Mouse (Mus musculus): ENCODE results near the gene Gm8127.
"Not testable (repeated sequence)": the region's sequence is repeated elsewhere in the genome, so short reads cannot be mapped to it uniquely, and the experiment has no call there.

Gm8127 gene

DNA sequence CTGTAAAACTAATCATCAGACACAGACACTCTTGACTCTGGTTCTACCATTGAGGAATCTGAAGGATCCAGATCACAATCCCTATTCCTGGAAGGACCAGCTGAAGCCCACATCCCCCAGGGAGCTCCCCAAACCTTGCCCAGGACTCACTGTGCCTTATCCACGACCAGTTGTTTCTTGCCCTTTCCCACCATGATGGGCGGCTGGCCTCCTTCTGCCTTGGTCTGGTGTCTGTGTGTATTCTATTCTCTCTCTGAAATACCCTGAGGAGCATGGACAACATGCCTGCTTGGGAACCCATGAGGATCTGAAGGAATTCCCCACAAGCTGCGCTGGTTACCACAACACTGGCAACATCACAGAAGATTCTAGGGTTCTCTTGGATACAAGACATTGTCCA, at the start of gene Gm8127:
Gene Gm8127 (minus strand): TSS at position 330 of the 400 bp plus-strand sequence.
- DNase-seq (ENCODE audit: low spot score), result not testable (repeated sequence)

DNA sequence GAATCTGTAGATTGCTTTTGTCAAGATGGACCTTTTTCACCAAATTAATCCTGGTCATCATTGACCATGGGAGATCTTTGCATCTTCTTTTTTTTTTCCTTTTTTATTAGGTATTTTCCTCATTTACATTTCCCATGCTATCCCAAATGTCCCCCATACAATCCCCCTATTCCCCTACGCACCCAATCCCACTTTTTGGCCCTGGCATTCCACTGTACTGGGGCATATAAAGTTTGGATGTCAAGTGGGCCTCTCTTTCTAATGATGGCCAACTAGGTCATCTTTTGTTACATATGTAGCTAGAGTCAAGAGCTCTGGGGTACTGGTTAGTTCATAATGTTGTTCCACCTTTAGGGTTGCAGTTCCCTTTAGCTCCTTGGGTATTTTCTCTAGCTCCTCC, 44.0 kb upstream of the Gm8127 start:
- not testable (repeated sequence) for DNase-seq (ENCODE audit: low spot score)

DNA sequence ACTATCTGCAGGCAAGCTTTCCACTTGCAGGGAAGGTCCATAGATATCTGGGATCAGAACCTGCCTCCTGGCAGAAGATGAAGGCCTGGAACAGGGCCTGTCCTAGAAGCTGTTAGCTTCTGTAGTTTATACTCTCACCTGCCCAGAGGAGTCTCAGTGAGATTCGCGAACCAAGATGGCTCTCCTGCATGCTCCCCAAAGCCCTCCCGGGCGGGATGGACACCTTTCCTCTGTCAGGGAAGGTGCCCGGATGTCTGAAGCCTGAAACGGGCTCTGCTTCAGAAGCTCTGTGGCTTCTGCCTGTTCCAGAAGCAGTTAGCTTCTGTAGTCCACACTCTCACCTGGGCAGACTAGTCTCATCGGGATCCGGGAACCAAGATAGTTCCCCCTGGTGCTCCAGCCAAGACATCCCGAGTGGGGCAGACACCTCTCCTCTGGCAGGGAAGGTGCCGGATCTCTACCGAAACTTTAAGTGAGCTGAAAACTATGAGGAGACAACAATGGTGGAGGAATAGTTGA, 37.8 kb upstream of the Gm8127 start:
- not testable (repeated sequence) for DNase-seq (ENCODE audit: low spot score)

DNA sequence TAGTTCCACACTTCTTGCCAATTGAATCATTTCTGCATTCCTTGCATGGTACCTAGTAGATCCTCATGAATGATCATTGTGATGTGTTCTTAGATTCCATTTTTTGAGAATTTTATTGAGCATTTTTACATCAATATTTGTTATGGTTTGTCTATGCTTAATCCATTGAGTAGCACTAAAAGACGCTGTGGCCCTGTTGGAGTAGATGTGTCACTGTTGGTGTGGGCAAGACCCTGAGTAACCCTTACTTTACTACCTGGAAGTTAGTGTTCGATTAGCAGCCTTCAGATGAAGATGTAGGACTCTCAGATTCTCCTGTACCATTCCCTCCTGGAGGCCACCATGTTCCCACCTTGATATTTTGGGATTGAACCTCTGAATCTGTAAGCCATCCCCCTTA, 35.0 kb upstream of the Gm8127 start:
- DNase-seq (ENCODE audit: low spot score), result not testable (repeated sequence)

DNA sequence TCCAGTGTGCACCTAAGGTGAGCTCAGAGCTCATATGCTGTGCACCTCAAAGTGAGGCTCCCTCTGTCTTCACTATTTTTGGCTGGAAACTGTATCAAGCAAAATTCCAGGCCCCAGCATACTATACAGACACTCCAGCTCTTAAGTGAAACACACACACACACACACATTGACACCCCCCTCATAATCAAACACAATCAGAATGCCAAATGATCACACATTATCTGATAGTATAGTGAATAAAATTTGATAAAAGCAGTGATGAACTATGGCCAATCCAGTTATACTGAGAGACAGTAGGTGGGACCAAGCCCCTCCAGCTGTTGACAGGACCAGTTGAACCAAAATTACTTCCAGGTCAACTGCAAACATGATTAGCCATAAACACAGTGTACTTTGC, 25.9 kb upstream of the Gm8127 start:
- not testable (repeated sequence) for DNase-seq (ENCODE audit: low spot score)

DNA sequence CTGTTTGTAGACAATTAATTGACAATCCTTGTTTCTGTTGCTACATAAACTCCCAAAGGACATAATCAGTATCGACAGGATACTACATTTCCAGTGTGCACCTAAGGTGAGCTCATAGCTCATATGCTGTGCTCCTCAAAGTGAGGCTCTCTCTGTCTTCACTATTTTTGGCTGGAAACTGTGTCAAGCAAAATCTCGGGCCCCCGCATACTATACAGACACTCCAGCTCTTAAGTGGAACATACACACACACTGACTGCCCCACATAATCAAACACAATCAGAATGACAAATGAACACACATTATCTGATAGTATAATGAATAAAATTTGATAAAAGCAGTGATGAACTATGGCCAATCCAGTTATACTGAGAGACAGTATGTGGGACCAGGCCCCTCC, 15.0 kb downstream of the Gm8127 start:
- DNase-seq (ENCODE audit: low spot score), result not testable (repeated sequence)

DNA sequence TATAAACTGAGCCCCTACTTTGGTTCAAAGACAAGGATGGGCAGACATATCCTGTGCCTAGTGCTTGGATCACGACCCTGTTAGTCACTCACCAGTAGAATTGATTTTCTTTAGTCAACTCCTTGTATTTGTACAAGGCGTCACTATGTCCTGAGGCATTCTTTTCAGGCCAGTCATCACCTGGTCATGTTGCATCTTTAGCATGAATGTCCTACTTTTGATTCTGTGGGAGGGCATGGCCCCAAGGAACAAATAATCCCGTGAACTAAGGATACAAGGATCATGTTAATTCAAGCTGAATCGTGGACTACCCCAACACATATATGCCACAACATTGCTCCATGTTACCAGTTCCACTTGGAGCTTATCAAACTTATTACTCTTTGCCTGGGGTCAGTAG, 15.5 kb downstream of the Gm8127 start:
- DNase-seq (ENCODE audit: low spot score), result not testable (repeated sequence)

DNA sequence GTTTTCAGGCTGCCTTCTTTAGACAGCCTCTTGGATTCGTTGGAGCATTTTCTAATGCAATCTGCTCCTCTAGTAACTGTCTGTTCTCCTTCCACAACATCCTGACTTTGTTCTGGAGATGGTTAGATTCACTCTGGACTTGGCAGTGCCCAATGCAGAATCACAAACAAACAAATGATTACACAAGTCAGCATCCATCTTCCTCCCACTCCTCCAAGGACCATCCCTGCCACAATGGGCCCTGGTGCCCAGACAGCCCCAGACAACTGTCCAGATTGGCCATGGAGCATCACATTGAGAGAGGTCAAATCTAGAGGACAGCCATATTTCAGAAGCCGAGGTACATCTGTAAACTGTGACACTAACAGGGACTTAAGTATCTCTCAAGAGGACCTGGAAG, 16.2 kb downstream of the Gm8127 start:
- not testable (repeated sequence) for DNase-seq (ENCODE audit: low spot score)

DNA sequence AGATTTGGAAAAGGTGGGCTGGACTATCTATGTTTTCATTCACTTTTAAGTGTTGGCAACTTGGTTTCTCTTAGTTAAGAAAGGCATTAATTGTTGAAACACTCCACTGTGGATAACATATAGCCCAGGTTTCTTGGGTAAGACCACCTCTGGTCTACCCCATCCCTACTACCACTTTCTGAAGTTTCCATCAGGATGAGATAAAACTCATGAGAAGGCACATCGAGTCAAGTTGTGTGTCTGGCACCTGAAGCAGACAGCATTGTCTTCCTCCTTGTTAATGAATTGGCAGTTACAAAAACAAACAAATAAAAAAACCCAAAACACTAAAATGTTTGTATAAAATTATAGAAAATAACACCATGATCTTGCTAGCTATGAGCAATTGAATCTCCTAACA, 17.9 kb downstream of the Gm8127 start:
- DNase-seq (ENCODE audit: low spot score), result not testable (repeated sequence)

DNA sequence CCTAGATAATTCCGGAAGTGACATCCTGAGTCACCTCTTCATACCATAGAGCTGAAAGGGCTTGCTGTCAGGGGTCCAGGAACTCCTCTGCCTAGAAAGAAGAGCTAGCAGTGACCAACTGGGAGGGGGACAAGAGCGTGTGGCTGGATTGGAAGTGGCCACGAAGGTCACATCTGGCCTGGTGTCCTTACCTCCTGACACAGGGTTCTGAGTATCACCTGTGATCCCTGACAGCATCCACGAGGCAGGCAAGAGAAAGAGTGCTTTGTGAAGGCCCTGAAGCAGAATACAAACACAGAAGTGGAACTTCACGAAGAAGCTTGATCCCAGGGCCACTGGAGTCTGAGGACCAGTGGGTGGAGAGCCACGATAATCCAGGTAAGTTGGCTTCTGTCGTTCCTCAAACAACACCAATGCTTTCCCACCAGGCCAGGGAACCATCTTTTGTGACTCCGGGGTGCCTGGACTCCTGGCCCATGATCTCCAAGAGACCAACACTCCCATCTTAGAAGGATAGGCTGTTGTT, 18.6 kb downstream of the Gm8127 start, which contains the start of gene Gm9732:
Gene Gm9732 (plus strand): TSS at position 51 of the 526 bp plus-strand sequence.
- DNase-seq (ENCODE audit: low spot score), result not testable (repeated sequence)

DNA sequence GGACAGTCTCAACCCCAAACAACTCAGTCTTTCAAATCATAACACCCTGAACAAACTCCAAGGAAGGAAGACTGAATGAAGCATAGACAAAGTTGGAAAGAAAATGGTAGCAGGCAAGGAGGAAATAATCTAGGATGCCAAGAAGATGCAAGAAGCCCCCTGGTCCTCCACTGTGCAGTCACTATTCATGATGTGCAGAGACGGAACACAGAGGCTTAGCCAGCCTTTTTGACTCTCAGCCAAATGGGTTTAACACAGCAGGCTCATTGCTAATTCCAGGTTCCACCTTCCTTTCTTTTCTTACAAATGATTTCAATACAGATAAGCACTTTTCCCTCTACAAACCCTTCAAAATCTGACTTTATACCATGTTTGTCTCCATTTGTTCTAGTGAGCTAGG, 20.5 kb downstream of the Gm8127 start:
- not testable (repeated sequence) for DNase-seq (ENCODE audit: low spot score)

DNA sequence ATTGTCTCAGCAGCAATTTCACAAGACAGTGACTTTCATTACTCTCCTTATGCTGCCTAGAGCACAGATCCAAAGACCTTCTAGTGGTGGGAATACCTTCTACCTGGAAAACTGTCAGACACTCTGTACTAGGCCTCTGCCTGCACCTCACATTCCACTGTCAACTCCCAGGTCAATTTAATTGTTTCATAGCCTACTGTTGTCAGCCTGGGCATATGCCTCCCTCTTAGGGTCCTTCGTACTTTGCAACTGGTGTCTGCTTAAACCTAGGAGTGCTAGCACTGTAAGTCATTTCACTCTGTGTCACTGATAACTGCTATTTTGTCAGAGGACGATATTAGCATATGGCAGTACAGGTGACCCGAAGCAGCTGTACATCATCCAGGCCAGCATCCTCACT, 24.4 kb downstream of the Gm8127 start:
- not testable (repeated sequence) for DNase-seq (ENCODE audit: low spot score)

DNA sequence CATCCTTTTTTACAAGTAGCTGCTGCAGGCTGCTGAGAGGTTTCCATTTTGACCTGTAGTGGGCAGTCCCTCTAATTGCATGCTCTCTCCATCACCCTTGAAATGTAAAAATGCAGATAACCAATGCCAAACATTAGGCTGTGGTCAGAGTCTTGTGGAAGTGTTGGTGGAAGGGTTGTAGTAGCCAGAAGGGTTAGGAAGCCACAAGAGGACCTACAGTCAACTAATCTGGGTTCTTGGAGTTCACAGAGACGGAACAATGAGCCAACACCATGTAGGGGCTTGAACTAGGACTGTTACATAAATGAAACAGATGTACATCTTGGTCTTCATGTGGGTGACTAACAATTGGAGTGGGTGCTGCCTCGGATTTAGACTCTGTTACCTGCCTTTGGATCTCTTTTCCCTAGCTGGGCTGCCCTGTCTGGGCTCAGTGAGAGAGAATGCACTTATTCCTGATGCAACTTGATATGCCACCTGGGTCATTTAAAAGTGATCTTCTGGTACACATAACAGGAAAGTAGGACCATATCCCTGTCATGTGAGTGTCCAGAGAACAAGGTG, 25.0 kb downstream of the Gm8127 start:
- not testable (repeated sequence) for DNase-seq (ENCODE audit: low spot score)

DNA sequence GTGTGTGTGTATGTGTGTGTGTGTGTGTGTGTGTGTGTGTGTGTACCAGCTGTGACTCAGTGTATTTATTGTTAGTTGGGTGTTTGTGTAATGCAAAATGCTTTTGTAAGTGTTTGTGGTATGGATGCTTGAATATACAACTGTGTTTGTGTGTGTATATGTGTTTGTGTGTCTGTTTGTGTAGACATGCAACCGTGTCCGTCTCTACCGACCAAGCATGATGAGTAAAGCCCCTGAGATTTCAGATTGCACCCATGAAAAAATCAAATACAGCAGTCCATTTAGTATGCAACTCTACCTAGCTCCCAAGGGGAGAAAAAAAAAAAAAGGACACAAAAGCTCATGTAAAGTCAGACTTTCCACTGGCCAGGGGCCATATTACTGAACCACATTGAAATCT, 30.2 kb downstream of the Gm8127 start:
- not testable (repeated sequence) for DNase-seq (ENCODE audit: low spot score)

DNA sequence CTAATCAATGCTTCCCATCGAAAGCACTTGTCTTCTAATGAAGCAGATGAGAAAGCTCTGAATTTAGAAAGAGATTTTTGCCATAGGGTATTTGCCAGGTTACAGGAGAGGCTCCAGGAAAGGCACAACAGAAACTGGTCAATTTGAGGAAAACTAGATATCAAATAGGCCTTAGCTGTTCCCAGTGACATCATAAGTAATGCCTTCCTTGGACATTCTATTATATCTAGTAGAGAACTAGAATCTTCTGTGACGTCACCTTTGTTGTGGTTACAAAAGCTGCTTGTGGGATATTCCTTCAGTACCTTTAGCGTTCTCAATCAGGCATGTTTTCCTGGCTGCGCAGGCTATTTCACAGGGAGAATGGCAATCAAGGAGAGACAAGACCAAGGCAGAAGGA, 35.3 kb downstream of the Gm8127 start, which contains the start of gene Gm8126:
Gene Gm8126 (plus strand): TSS at position 301 of the 400 bp plus-strand sequence.
- DNase-seq (ENCODE audit: low spot score), result not testable (repeated sequence)

DNA sequence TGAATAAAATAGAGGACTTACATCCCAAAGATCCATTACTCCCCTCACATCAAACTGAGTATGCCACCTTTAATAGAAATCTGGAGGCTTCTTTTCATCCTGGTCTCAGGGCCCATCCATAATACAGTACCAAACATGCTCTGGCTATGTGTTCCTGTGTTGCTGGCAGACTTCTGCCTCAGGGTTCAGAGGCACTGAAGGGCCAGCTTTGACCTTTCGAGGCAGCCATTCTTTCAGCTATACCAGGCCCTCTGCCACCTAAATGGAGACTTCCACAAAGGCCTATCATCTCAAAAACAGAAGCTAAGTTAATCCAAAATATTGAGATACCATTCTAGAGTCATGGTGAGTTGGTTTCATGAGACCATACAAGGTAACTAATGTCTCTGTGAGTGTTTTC, 37.1 kb downstream of the Gm8127 start:
- DNase-seq (ENCODE audit: low spot score), result not testable (repeated sequence)

DNA sequence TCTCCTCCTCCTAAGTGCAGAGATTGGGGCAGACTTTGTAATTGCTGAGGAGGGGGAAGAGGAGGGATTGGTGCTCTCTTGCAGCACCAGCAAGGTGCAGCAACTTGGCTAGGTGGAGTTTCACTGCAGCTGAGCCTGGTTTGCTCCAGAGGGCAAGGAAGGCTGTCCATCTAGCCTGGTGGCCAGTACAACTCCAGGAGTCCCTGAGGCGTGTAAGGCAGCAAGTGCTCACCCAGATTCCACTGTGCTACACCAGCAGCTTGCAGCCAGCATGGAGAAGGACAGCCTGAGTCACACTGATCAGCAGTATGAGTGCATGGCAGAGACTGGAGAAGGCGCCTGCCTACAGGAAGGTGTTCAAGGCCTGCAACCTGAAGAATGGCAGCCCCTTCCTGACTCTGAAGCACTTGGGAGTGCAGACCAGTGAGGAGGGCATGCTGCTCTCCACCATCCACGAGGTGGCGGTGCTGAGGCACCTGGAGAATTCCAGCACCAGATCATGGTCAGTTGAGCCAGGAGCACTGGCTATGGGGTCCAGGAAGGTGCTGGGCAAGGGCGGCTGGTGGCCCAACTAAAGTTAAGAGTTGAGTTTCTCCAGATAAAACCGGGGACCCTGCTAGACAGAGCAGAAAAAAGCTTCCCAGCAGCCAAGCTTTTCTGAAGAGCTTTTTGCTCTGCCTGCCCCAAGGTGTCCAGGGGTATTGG, 42.9 kb downstream of the Gm8127 start:
- not testable (repeated sequence) for DNase-seq (ENCODE audit: low spot score)

DNA sequence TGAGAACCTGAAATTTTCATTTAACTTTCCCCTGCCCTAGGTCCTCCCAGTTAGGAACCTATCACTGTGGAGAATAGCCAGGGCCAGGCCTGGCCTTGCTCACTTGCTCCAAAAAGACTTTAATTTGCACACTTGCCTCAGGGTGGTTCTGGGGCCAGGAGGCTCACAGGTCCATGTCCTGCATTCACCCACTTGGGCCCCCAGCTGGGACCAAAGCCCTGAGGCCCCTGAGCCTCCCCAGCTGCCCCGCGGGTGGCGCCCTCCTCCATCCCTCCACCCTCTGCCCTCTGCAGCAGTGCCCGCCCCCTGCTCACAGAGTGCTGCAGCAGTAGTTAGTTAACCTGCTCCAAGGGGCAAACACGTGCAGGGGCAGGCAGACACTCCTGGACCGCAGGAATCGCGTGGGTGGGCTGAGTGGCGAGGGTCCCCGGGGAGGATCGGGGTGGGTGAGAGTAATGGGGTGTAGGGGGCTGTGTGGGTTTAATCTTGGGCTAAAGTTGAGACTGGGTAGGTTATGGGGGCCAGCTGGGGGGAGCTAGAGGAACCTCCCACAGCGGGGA, 43.9 kb downstream of the Gm8127 start:
- not testable (repeated sequence) for DNase-seq (ENCODE audit: low spot score)
